Mouse (Mus musculus) MEL (cell line): ENCODE measurements around the gene Nmrk1. TPM values are rescaled to one million over a fixed set of nuclear protein-coding genes. Genes with fewer than 3 reads are reported as not detected.

Experiments
- DNase-seq: peaks from one replicate; pipeline ENCODE4 v3.0.0; 2011; ENCODE audit warnings: low read depth, low spot score
- H3K27ac ChIP-seq: 2 replicates; pipeline ENCODE4 v1.5.1; 2012; ENCODE audit warnings: low read depth, mild to moderate bottlenecking, control low read depth, low read length, moderate library complexity; ENCODE audit not compliant: control insufficient read depth
- H3K27me3 ChIP-seq, 2 experiments: fragments of 150-350 bp in 1 of 2; sonication (generic) in 1 of 2; 2 replicates each; pipeline ENCODE4 v1.6.1; 2012; ENCODE audit warnings: low read length in 2 of 2, mild to moderate bottlenecking in 2 of 2, improper control_type of control experiment in 1 of 2, moderate library complexity in 1 of 2; ENCODE audit not compliant: insufficient read depth in 2 of 2, control insufficient read depth in 1 of 2
- H3K36me3 ChIP-seq, 2 experiments: 2 replicates each; pipeline ENCODE4 v1.6.1; 2012 to 2014; ENCODE audit warnings: low read length in 2 of 2, improper control_type of control experiment in 1 of 2, inconsistent platforms in 1 of 2, mild to moderate bottlenecking in 1 of 2; ENCODE audit not compliant: insufficient read depth in 2 of 2, control insufficient read depth in 1 of 2
- H3K4me1 ChIP-seq, 2 experiments: fragments of 150-350 bp in 1 of 2; sonication (generic) in 1 of 2; 2 replicates each; pipeline ENCODE4 v1.6.1; 2012; ENCODE audit warnings: low read length in 2 of 2, improper control_type of control experiment in 1 of 2, mild to moderate bottlenecking in 1 of 2; ENCODE audit not compliant: insufficient read depth in 2 of 2, control insufficient read depth in 1 of 2
- H3K4me3 ChIP-seq, 2 experiments: fragments of 150-350 bp in 1 of 2; sonication (generic) in 1 of 2; 2 replicates each; pipeline ENCODE4 v1.5.1; 2012; ENCODE audit warnings: low read depth in 2 of 2, low read length in 2 of 2, mild to moderate bottlenecking in 2 of 2, moderate library complexity in 2 of 2, control low read depth in 1 of 2, improper control_type of control experiment in 1 of 2; ENCODE audit not compliant: control insufficient read depth in 1 of 2, insufficient read depth in 1 of 2
- H3K79me2 ChIP-seq: 2 replicates; pipeline ENCODE4 v1.6.1; 2012; ENCODE audit warnings: mild to moderate bottlenecking, low read length, moderate library complexity; ENCODE audit not compliant: control insufficient read depth, poor library complexity, insufficient read depth
- H3K9ac ChIP-seq: 2 replicates; pipeline ENCODE4 v1.6.1; 2012; ENCODE audit warnings: low read depth, mild to moderate bottlenecking, control low read depth, low read length, moderate library complexity; ENCODE audit not compliant: control insufficient read depth, poor library complexity, severe bottlenecking
- H3K9me3 ChIP-seq: fragments of 150-350 bp; sonication (generic); replicated peaks from 2 replicates; pipeline ENCODE4 v1.6.1; 2012; ENCODE audit warnings: mild to moderate bottlenecking, low read length, improper control_type of control experiment, moderate library complexity; ENCODE audit not compliant: insufficient read depth
- CHD1 ChIP-seq: IDR thresholded peaks from 2 replicates; pipeline ENCODE4 v1.6.1; 2012; ENCODE audit warnings: low read depth, mild to moderate bottlenecking, inconsistent platforms, low read length, improper control_type of control experiment
- CHD2 ChIP-seq: IDR thresholded peaks from 2 replicates; pipeline ENCODE4 v1.6.1; 2011; ENCODE audit warnings: low read length, improper control_type of control experiment
- E2F4 ChIP-seq: IDR thresholded peaks from 2 replicates; pipeline ENCODE4 v1.6.1; 2011; ENCODE audit warnings: low read depth, low read length, improper control_type of control experiment, borderline replicate concordance
- EP300 ChIP-seq, 2 experiments: IDR thresholded peaks; 2 replicates each; pipeline ENCODE4 v1.6.1; 2011; ENCODE audit warnings: improper control_type of control experiment in 2 of 2, low read length in 2 of 2, low read depth in 1 of 2, mild to moderate bottlenecking in 1 of 2
- ETS1 ChIP-seq: IDR thresholded peaks from 2 replicates; pipeline ENCODE4 v1.6.1; 2012; ENCODE audit warnings: low read depth, mild to moderate bottlenecking, inconsistent platforms, low read length, improper control_type of control experiment, moderate library complexity
- GATA1 ChIP-seq: IDR thresholded peaks from 2 replicates; pipeline ENCODE4 v1.6.1; 2011; ENCODE audit warnings: low read depth, low read length, improper control_type of control experiment
- KAT2A ChIP-seq: conservative IDR thresholded peaks from 2 replicates; pipeline ENCODE4 v1.6.1; 2012; ENCODE audit warnings: low read depth, low read length, improper control_type of control experiment, inconsistent platforms
- MAX ChIP-seq: IDR thresholded peaks from 2 replicates; pipeline ENCODE4 v1.6.1; 2011; ENCODE audit warnings: low read length, improper control_type of control experiment
- MAZ ChIP-seq: IDR thresholded peaks from 2 replicates; pipeline ENCODE4 v1.6.1; 2012; ENCODE audit warnings: low read depth, mild to moderate bottlenecking, inconsistent platforms, low read length, improper control_type of control experiment
- MXI1 ChIP-seq: IDR thresholded peaks from 2 replicates; pipeline ENCODE4 v1.6.1; 2011; ENCODE audit warnings: mild to moderate bottlenecking, low read depth, low read length, improper control_type of control experiment
- POLR2AphosphoS2 ChIP-seq: IDR thresholded peaks from 2 replicates; pipeline ENCODE4 v1.6.1; 2011; ENCODE audit warnings: low read length, improper control_type of control experiment
- RCOR1 ChIP-seq: IDR thresholded peaks from 2 replicates; pipeline ENCODE4 v1.6.1; 2012; ENCODE audit warnings: low read depth, mild to moderate bottlenecking, inconsistent platforms, low read length, improper control_type of control experiment
- TBP ChIP-seq: IDR thresholded peaks from 2 replicates; pipeline ENCODE4 v1.8.0; 2011; ENCODE audit warnings: low read depth, low read length, improper control_type of control experiment
- USF2 ChIP-seq, 2 experiments: IDR thresholded peaks; 2 replicates each; pipeline ENCODE4 v1.6.1; 2011 to 2012; ENCODE audit warnings: improper control_type of control experiment in 2 of 2, low read length in 2 of 2, borderline replicate concordance in 1 of 2, inconsistent platforms in 1 of 2, low read depth in 1 of 2, mild to moderate bottlenecking in 1 of 2; ENCODE audit not compliant: insufficient read depth in 1 of 2
- ZC3H11A ChIP-seq: IDR thresholded peaks from 2 replicates; pipeline ENCODE4 v1.6.1; 2012; ENCODE audit warnings: low read depth, mild to moderate bottlenecking, inconsistent platforms, low read length, improper control_type of control experiment
- ZMIZ1 ChIP-seq: IDR thresholded peaks from 2 replicates; pipeline ENCODE4 v1.6.1; 2012; ENCODE audit warnings: low read depth, mild to moderate bottlenecking, inconsistent platforms, low read length, improper control_type of control experiment, moderate library complexity
- ZNF384 ChIP-seq: IDR thresholded peaks from 2 replicates; pipeline ENCODE4 v1.6.1; 2012; ENCODE audit warnings: low read depth, mild to moderate bottlenecking, inconsistent platforms, low read length, improper control_type of control experiment
- polyA plus RNA-seq, 2 experiments: library from polyadenylated mRNA; stranded (reverse) in 1 of 2; unstranded in 1 of 2; fragments of >175 nt in 1 of 2; fragments of >200 nt in 1 of 2; gene quantifications; 2 replicates each; pipeline versions ENCODE4 v1.2.1 to v1.2.4; 2012; ENCODE audit warnings: low replicate concordance in 2 of 2, low read depth in 1 of 2; ENCODE audit not compliant: insufficient read length in 2 of 2, insufficient read depth in 1 of 2, missing spikeins in 1 of 2
- total RNA-seq: library from RNA; depleted of rRNA; stranded (reverse); fragments of 300-350 nt; gene quantifications from 2 replicates; pipeline ENCODE4 v1.2.3, GENCODE M21; 2012

The Nmrk1 gene
- total and polyA plus RNA-seq, 3 experiments: 18.5 to 22.5 TPM; not detected in 1

DNA sequence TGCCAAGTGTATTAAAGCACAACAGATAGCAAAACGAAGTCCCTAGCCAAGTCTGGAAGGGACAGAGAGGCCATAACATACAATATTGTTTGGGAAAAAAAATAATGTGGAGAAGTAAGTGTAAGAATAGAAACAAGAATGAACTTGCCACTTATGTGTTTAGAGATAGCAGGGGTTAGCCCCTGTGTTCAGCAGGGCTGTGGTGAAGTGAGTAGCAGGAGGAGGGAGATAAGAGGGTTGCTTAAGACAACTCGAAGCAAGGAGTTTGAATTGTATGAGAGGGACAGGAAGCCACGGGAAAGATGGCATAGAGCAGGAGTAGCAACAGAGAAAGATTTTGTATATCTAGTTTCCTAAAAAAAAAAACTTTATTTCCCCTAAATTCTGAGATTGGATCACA, 60.4 kb downstream of the Nmrk1 start (continued):
- TF ChIP-seq RCOR1: no peak
- TF ChIP-seq, all 39 proteins: peak for 9

- DNase-seq: no peak
- peak overlapping the region; percentile 17; the same call in 1 of the 2 replicates for H3K27ac ChIP-seq
- H3K4me3 ChIP-seq: no peak overlapping the region
- H3K27me3 ChIP-seq: no peaks in the 10 kb centered on the region
- no peak overlapping the region for H3K9ac ChIP-seq
- H3K4me1 ChIP-seq: peaks cover 14 to 16% of the 10 kb centered on the region in 2 experiments
- TF ChIP-seq CHD1 (no peak), GATA1 (no peak), ZNF384 (no peak), ETS1 (no peak), MXI1 (no peak)
- peaks cover 8 to 38% of the 10 kb centered on the region in 2 experiments for H3K36me3 ChIP-seq
- peaks cover 4% of the 10 kb centered on the region; the same call in 1 of the 2 replicates for H3K79me2 ChIP-seq
- no peaks in the 10 kb centered on the region for H3K9me3 ChIP-seq
Measured at GRCm38 (mm10) chr19:18692768-18693167, 61.0 kb downstream of the Nmrk1 start.

GRCm38 (mm10) chr19:18695116-18695515, 63.4 kb downstream of the Nmrk1 start:
- Histone ChIP-seq H3K79me2 (no peaks in the 10 kb centered on the region; the same call in 1 of the 2 replicates), H3K9ac (no peak overlapping the region), H3K4me1 (peaks cover 14 to 16% of the 10 kb centered on the region in 2 experiments), H3K9me3 (no peaks in the 10 kb centered on the region), H3K27me3 (no peaks in the 10 kb centered on the region), H3K36me3 (peaks cover 14 to 38% of the 10 kb centered on the region in 2 experiments), H3K27ac (no peak overlapping the region), H3K4me3 (no peak overlapping the region)
- TF ChIP-seq EP300 (IDR thresholded peaks at IDR 0.05; ENCODE audit: low read depth in 1 of 2, low read length in 2 of 2) (no peak), MAZ (no peak), TBP (no peak), POLR2AphosphoS2 (no peak), ZMIZ1 (no peak), MAX (no peak), E2F4 (no peak), ZC3H11A (no peak), KAT2A (no peak), USF2 (IDR thresholded peaks at IDR 0.05; ENCODE audit: borderline replicate concordance in 1 of 2, insufficient read depth in 1 of 2, low read depth in 1 of 2, low read length in 2 of 2) (no peak), CHD2 (no peak)
- DNase-seq: no peak
